Mouse (Mus musculus) urinary bladder, adult 18-20 months (tissue): ENCODE results near the gene Ralbp1.

Experiments used
- DNase-seq, 2 experiments: peaks; one replicate each; pipeline ENCODE4 v3.0.0; 2022; ENCODE audit warnings: low spot score in 2 of 2, mixed read lengths in 2 of 2

Ralbp1 gene

GRCm38 (mm10) chr17:65885697-65886529 lies at the start of gene Ralbp1:
Gene Ralbp1 (minus strand): TSS chr17:65885798.
- DNase-seq: peak in 1 of 2 experiments; percentile 38

- DNase-seq: no peak
These were observed 48.1 kb upstream of the Ralbp1 start for GRCm38 (mm10) chr17:65933741-65934140.

- DNase-seq: no peak
These were observed 45.9 kb upstream of the Ralbp1 start for GRCm38 (mm10) chr17:65931525-65931924.

GRCm38 (mm10) chr17:65930960-65931359 lies 45.4 kb upstream of the Ralbp1 start:
- peak in 1 of 2 experiments; percentile 43 for DNase-seq

- DNase-seq: no peak
These were observed 44.7 kb upstream of the Ralbp1 start for GRCm38 (mm10) chr17:65930158-65930826.

GRCm38 (mm10) chr17:65929319-65929978 lies 43.9 kb upstream of the Ralbp1 start:
- no peak for DNase-seq

GRCm38 (mm10) chr17:65927077-65927476 lies 41.5 kb upstream of the Ralbp1 start:
- no peak for DNase-seq

GRCm38 (mm10) chr17:65924218-65924617 lies 38.6 kb upstream of the Ralbp1 start:
- no peak for DNase-seq

GRCm38 (mm10) chr17:65921975-65922374 lies 36.4 kb upstream of the Ralbp1 start:
- no peak for DNase-seq

GRCm38 (mm10) chr17:65919235-65919634 lies 33.6 kb upstream of the Ralbp1 start:
- no peak for DNase-seq

GRCm38 (mm10) chr17:65916135-65916668 lies 30.6 kb upstream of the Ralbp1 start:
- peak; percentile 60 to 84 for DNase-seq

- peak; percentile 38 to 64 for DNase-seq
These were observed 28.5 kb upstream of the Ralbp1 start for GRCm38 (mm10) chr17:65914083-65914482.

GRCm38 (mm10) chr17:65912202-65912601 lies 26.6 kb upstream of the Ralbp1 start:
- no peak for DNase-seq

- no peak for DNase-seq
These were observed 25.9 kb upstream of the Ralbp1 start for GRCm38 (mm10) chr17:65911285-65912069.

- DNase-seq: no peak
These were observed 22.7 kb upstream of the Ralbp1 start for GRCm38 (mm10) chr17:65908270-65908669.

GRCm38 (mm10) chr17:65906895-65907401 lies 21.4 kb upstream of the Ralbp1 start:
- DNase-seq: no peak

- DNase-seq: no peak
These were observed 20.8 kb upstream of the Ralbp1 start for GRCm38 (mm10) chr17:65906313-65906894.

- no peak for DNase-seq
These were observed 19.6 kb upstream of the Ralbp1 start for GRCm38 (mm10) chr17:65905241-65905640.

GRCm38 (mm10) chr17:65903826-65904225 lies 18.2 kb upstream of the Ralbp1 start:
- no peak for DNase-seq

GRCm38 (mm10) chr17:65903011-65903410 lies 17.4 kb upstream of the Ralbp1 start:
- no peak for DNase-seq

GRCm38 (mm10) chr17:65902281-65902680 lies 16.7 kb upstream of the Ralbp1 start:
- no peak for DNase-seq
